Mouse (Mus musculus): ENCODE data around the gene Eno3. TPM values are rescaled to one million over a fixed set of nuclear protein-coding genes. Genes with fewer than 3 reads are reported as not detected.
A peak's percentile ranks its signal among the peaks of the same experiment; 100 is the strongest.

Gene Eno3
- total and polyA plus RNA-seq, 3 experiments = 11.2 to 26.4 (median 23.0) TPM

DNA sequence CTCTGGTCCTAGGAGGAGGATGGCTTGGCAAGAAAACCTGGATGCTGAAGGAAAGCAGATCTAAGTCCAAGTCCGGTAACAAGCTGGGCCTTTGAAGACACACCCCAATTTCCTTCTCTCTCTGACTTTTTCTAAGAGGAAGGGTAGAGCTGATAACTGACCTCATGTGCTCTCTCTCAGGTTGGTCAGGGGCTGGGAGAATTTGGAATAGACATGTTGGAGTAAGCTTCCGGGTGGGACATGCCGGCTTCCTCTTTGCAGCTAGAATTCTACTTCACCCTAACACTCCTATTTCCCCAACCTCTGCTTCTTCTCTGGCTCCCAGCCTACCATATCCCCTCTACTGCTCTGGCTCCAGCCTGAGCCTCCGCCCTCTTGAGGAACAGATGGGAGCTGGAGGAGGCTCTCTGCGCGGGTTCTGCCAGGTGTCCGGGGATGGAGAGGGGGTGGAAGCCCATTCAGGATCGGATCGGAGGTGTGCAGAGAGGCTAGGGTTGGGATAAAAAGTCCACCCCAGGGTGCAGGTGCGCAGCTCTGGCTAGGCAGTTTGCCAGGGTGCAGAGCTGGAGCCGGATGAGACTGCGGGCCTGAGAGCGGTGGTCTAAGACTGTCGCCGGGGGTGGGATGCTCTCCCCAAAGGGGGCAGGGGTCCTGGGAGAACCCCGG lies 30.0 kb downstream of the Eno3 start:
- Histone ChIP-seq H3K27me3 (replicated peaks) (no peaks in the 10 kb centered on the region), H3K9ac (ENCODE audit: insufficient read depth, low read depth) (peak overlapping the region; percentile 79), H3K79me2 (replicated peaks; ENCODE audit: control insufficient read depth, extremely low read depth, insufficient read depth, poor library complexity, severe bottlenecking) (no peaks in the 10 kb centered on the region), H3K27ac (ENCODE audit: insufficient read depth, low read depth) (peak overlapping the region; percentile 1; the same call in 1 of the 2 replicates), H3K4me2 (ENCODE audit: insufficient read depth, low read depth, poor library complexity, severe bottlenecking) (peak overlapping the region; percentile 76), H3K9me3 (replicated peaks; ENCODE audit: low read length) (no peaks in the 10 kb centered on the region), H3K4me1 (ENCODE audit: control insufficient read depth in 1 of 2, insufficient read depth in 2 of 2) (peaks cover 0 to 63% of the 10 kb centered on the region in 2 experiments), H3K36me3 (replicated peaks in 1 of 2; ENCODE audit: control insufficient read depth in 1 of 2, insufficient read depth in 1 of 2, low read length in 1 of 2) (peaks cover 21 to 42% of the 10 kb centered on the region in 2 experiments), H3K4me3 (replicated peaks in 1 of 3; ENCODE audit: low read depth in 2 of 3, low read length in 2 of 3, poor library complexity in 1 of 3) (peak overlapping the region; percentile 71 to 81 (median 76))
- TF ChIP-seq UBTF (IDR thresholded peaks at IDR 0.05; ENCODE audit: low read depth, low read length) (no peak; the same call in 1 of the 2 replicates), CHD2 (IDR thresholded peaks at IDR 0.05; ENCODE audit: low read length) (0 out of 2 replicates have a peak, but pooled peaks have one; percentile 23), TCF12 (IDR thresholded peaks at IDR 0.05; ENCODE audit: low read depth, low read length) (0 out of 2 replicates have a peak, but pooled peaks have one; percentile 32)
- in situ Hi-C loops (cut with MboI; ENCODE audit: low pct_ligation_motif_present, low pct_unique_long_range_greater_than_20kb, low sequenced_read_pairs) (loop anchor here (5.0 kb wide), 1 partner anchor 70 kb away; no protein-coding TSS in a partner anchor), dilution Hi-C loops (cut with MboI; ENCODE audit: extremely low pct_ligation_motif_present, extremely low pct_unique_long_range_greater_than_20kb, low sequenced_read_pairs) (no loop called here)
- DNase-seq (ENCODE audit: extremely low read depth) = peak; percentile 35

DNA sequence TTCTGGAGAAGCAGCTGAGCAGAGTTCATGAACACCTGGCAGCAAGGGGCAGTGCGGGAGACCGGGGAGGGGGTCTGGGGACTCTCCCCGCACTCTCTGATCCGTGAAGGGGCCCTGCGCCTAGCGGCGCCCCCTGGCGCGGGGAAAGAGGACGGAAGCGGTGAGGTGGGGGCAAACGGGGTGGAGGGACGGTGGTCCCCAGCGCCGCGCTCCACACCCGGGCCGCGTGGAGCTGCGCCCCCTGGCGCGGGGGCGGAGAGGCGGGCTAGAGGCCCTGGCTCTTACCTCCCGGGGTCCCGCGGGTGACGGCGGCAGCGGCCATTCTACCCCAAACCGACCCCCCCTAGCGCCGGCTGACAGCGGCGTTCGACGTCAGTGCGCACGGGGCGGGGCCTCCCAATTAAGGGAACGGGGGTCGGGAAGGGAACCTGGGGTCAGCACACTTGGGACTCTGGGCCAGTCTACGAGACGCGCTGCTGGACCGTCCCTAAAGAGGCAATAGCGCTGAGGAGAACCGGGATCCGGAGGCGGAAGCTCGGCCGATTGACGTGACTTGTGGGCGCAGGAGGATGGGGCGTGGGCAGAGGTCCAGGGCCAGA lies 30.7 kb downstream of the Eno3 start, which contains the start of gene Camta2:
Camta2 (minus strand) TSS at position 505 of the 599 bp plus-strand sequence.
- peaks cover 14 to 35% of the 10 kb centered on the region in 2 experiments for H3K36me3 ChIP-seq (replicated peaks in 1 of 2; ENCODE audit: control insufficient read depth in 1 of 2, insufficient read depth in 1 of 2, low read length in 1 of 2)
- peak; percentile 71 for DNase-seq (ENCODE audit: extremely low read depth)
- H3K27me3 ChIP-seq (replicated peaks) = no peaks in the 10 kb centered on the region
- peak within 1 kb of the TSS; percentile 1; the same call in 1 of the 2 replicates for H3K27ac ChIP-seq (ENCODE audit: insufficient read depth, low read depth)
- in situ Hi-C loops (cut with MboI; ENCODE audit: low pct_ligation_motif_present, low pct_unique_long_range_greater_than_20kb, low sequenced_read_pairs) (loop anchor here (5.0 kb wide), 1 partner anchor 70 kb away; no protein-coding TSS in a partner anchor), dilution Hi-C loops (cut with MboI; ENCODE audit: extremely low pct_ligation_motif_present, extremely low pct_unique_long_range_greater_than_20kb, low sequenced_read_pairs) (no loop called here)
- H3K9ac ChIP-seq (ENCODE audit: insufficient read depth, low read depth) = peak within 1 kb of the TSS; percentile 79
- peak within 1 kb of the TSS; percentile 71 to 81 (median 76) for H3K4me3 ChIP-seq (replicated peaks in 1 of 3; ENCODE audit: low read depth in 2 of 3, low read length in 2 of 3, poor library complexity in 1 of 3)
- peaks cover 0 to 56% of the 10 kb centered on the region in 2 experiments; a peak in 3 of 4 replicates for H3K4me1 ChIP-seq (ENCODE audit: control insufficient read depth in 1 of 2, insufficient read depth in 2 of 2)
- H3K79me2 ChIP-seq (replicated peaks; ENCODE audit: control insufficient read depth, extremely low read depth, insufficient read depth, poor library complexity, severe bottlenecking) = no peaks in the 10 kb centered on the region
- H3K9me3 ChIP-seq (replicated peaks; ENCODE audit: low read length) = no peaks in the 10 kb centered on the region
- peak within 1 kb of the TSS; percentile 76 for H3K4me2 ChIP-seq (ENCODE audit: insufficient read depth, low read depth, poor library complexity, severe bottlenecking)
- TF ChIP-seq ZKSCAN1 (IDR thresholded peaks at IDR 0.05; ENCODE audit: borderline replicate concordance, low read depth, low read length) (no peak), RCOR1 (conservative IDR thresholded peaks at IDR 0.05; ENCODE audit: low read depth, low read length) (no peak), ETS1 (conservative IDR thresholded peaks at IDR 0.05; ENCODE audit: low read depth, low read length) (peak; percentile 3), SMC3 (IDR thresholded peaks at IDR 0.05; ENCODE audit: low read depth, low read length) (peak; percentile 49), CTCF (conservative IDR thresholded peaks at IDR 0.05 in 1 of 2, IDR thresholded peaks at IDR 0.05 in 1 of 2; ENCODE audit: low read depth in 2 of 2, low read length in 2 of 2) (peak; percentile 6 to 77; a peak in 2 of 4 replicates), JUN (IDR thresholded peaks at IDR 0.05; ENCODE audit: insufficient read depth, low read depth, low read length) (no peak), ZNF384 (IDR thresholded peaks at IDR 0.05; ENCODE audit: low read depth, low read length) (no peak), PAX5 (IDR thresholded peaks at IDR 0.05; ENCODE audit: low read length) (no peak), MXI1 (IDR thresholded peaks at IDR 0.05; ENCODE audit: low read depth, low read length) (peak; percentile 33; the same call in 1 of the 2 replicates), POLR2A (IDR thresholded peaks at IDR 0.05; ENCODE audit: low read depth, low read length) (peak; percentile 76), MAFK (IDR thresholded peaks at IDR 0.05; ENCODE audit: insufficient replicate concordance, low read length) (no peak), TBP (conservative IDR thresholded peaks at IDR 0.05; ENCODE audit: low read depth, low read length) (0 out of 2 replicates have a peak, but pooled peaks have one; percentile 26), HCFC1 (IDR thresholded peaks at IDR 0.05; ENCODE audit: low read depth, low read length) (peak; percentile 46), CHD1 (IDR thresholded peaks at IDR 0.05; ENCODE audit: low read depth, low read length) (no peak), RAD21 (IDR thresholded peaks at IDR 0.05; ENCODE audit: low read depth, low read length) (no peak; the same call in 1 of the 2 replicates), E2F4 (IDR thresholded peaks at IDR 0.05; ENCODE audit: insufficient replicate concordance, low read depth, low read length) (no peak), MAX (IDR thresholded peaks at IDR 0.05; ENCODE audit: low read length) (0 out of 2 replicates have a peak, but pooled peaks have one; percentile 8), UBTF (IDR thresholded peaks at IDR 0.05; ENCODE audit: low read depth, low read length) (peak; percentile 14; the same call in 1 of the 2 replicates), KAT2A (IDR thresholded peaks at IDR 0.05; ENCODE audit: insufficient replicate concordance, low read length) (no peak), MEF2A (IDR thresholded peaks at IDR 0.05; ENCODE audit: borderline replicate concordance, low read depth, low read length) (no peak; the same call in 1 of the 2 replicates), EP300 (IDR thresholded peaks at IDR 0.05; ENCODE audit: low read length) (no peak), CHD2 (IDR thresholded peaks at IDR 0.05; ENCODE audit: low read length) (no peak), NELFE (IDR thresholded peaks at IDR 0.05; ENCODE audit: low read depth, low read length) (peak; percentile 77), USF2 (conservative IDR thresholded peaks at IDR 0.05; ENCODE audit: low read depth, low read length) (no peak), IRF4 (IDR thresholded peaks at IDR 0.05; ENCODE audit: low read depth, low read length) (peak; percentile 47), ELF1 (IDR thresholded peaks at IDR 0.05; ENCODE audit: low read depth, low read length) (peak; percentile 65), SIN3A (IDR thresholded peaks at IDR 0.05; ENCODE audit: low read length) (0 out of 2 replicates have a peak, but pooled peaks have one; percentile 32), JUND (conservative IDR thresholded peaks at IDR 0.05; ENCODE audit: low read depth, low read length) (no peak), ZC3H11A (IDR thresholded peaks at IDR 0.05; ENCODE audit: low read depth, low read length) (no peak)

Data from CH12.LX (cell line).